Mouse (Mus musculus): ENCODE measurements around the gene 1700024P04Rik. TPM values are rescaled to one million over a fixed set of nuclear protein-coding genes. Genes with fewer than 3 reads are reported as not detected.

The 1700024P04Rik gene
- polyA plus RNA-seq, 1 experiment from 2014 or later: not detected

Other genes starting within 250 kb of the 1700024P04Rik start
- gene Fcho2, start 169.1 kb downstream of the 1700024P04Rik start, polyA plus RNA-seq (2015; fragmentation: Nextera tagmentation; extraction: Ambion mirVana): 24.4 and 26.1 TPM in 2 replicates
- gene Tnpo1, start 58.2 kb downstream of the 1700024P04Rik start, polyA plus RNA-seq (2015; fragmentation: Nextera tagmentation; extraction: Ambion mirVana): 51.3 and 53.9 TPM in 2 replicates
- 0.81 and 0.89 TPM in 2 replicates for gene Zfp366, start 200.3 kb upstream of the 1700024P04Rik start, polyA plus RNA-seq (2015; fragmentation: Nextera tagmentation; extraction: Ambion mirVana)

All from midbrain, embryonic 15.5 days (tissue).